Mouse (Mus musculus) hindbrain, embryonic 10.5 days (tissue): ENCODE measurements around the gene Khnyn. TPM values are rescaled to one million over a fixed set of nuclear protein-coding genes. Genes with fewer than 3 reads are reported as not detected.

Source experiments
- DNase-seq: peaks from one replicate; pipeline ENCODE4 v3.0.0-alpha.2; 2017; ENCODE audit warnings: low spot score
- H3K27ac ChIP-seq: fragments of 300-500 bp; sonication (generic); 2 replicates; pipeline ENCODE4 v1.5.1; 2016; ENCODE audit warnings: mild to moderate bottlenecking, moderate library complexity
- H3K27me3 ChIP-seq: fragments of 300-500 bp; sonication (generic); 2 replicates; pipeline ENCODE4 v1.6.1; 2016; ENCODE audit warnings: mild to moderate bottlenecking; ENCODE audit not compliant: poor library complexity, insufficient read depth, severe bottlenecking
- H3K36me3 ChIP-seq: fragments of 300-500 bp; sonication (generic); 2 replicates; pipeline ENCODE4 v1.6.1; 2016; ENCODE audit warnings: mild to moderate bottlenecking, moderate library complexity
- H3K4me1 ChIP-seq: fragments of 300-500 bp; sonication (generic); replicated peaks from 2 replicates; pipeline ENCODE4 v1.6.1; 2016; ENCODE audit warnings: mild to moderate bottlenecking
- H3K4me3 ChIP-seq: fragments of 300-500 bp; sonication (generic); 2 replicates; pipeline ENCODE4 v1.5.1; 2016; ENCODE audit warnings: mild to moderate bottlenecking, moderate library complexity
- H3K9me3 ChIP-seq: fragments of 300-500 bp; sonication (generic); 2 replicates; pipeline ENCODE4 v1.6.1; 2016; ENCODE audit warnings: mild to moderate bottlenecking, moderate library complexity
- WGBS: fragments of 180-500 bp; shearing (Covaris S2); methylation state at CpG from one replicate; pipeline ENCODE4 v1.1.7; 2016; 5-methylcytosine and 5-hydroxymethylcytosine counted together
- polyA plus RNA-seq: library from polyadenylated mRNA; unstranded; fragments of >200 nt; fragmentation: Nextera tagmentation; extraction: Ambion mirVana; gene quantifications from 2 replicates; pipeline ENCODE4 v1.2.1, GENCODE M21; 2016

Khnyn gene
- polyA plus RNA-seq, 1 experiment from 2014 or later: 21.4 TPM

DNA sequence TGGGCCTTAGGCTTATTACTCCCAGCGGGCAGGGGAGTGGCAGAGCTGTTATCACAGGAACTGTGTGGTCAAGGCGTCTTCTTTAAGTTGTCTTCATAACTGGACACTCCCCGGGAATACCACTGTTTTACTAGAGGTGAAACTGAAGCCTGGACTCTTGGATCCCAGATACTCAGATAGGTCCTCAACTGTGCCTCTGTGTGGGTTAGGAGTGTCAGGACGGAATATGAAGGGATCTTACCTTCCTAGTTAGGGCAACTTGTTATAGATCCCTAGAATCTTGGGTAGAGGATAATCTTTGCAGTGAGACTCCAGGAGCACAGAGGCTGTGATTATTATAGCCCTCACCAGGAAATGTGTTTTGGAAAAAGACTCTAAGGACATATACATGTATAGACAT lies 59.8 kb downstream of the Khnyn start, which contains the start of gene Cma1:
TSS of gene Cma1 (minus strand) at position 101 of the 400 bp plus-strand sequence.
- H3K9me3 ChIP-seq: no peaks in the 10 kb centered on the region
- 89% methylated on average over 4 of the region's 4 CpGs for WGBS

DNA sequence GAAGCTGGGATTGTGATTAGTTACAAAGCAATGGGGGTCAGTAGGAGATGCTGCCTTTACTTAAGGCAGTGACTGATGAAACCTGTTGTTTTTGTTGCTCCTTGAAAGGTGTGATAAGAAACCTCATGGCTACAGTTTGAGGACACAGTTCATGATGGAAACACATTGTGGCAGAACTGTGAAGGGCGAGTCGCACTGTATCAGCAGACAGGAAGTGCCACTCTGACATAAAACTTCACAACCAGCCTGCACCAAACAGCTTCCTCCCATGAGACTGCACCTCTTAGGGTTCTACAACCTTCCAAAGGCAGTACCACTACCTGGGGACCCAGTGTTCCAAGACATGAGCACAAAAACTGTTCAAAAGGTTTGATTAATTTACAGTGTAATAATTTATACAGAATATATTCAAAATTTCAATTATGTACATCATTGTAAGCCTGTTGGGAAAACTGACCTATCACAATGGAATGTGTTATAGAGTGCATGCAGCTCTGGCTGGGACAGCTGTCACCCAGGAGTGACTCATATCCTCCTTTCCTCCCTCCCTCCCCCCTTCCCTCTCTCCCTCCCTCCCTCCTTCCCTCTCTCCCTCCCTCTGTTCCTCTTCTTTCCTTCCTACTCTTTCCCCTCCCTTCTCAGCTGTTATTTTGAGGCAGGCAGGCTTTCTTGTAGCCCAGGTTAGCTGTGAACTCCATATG lies 61.7 kb downstream of the Khnyn start:
- Histone ChIP-seq H3K9me3 (no peaks in the 10 kb centered on the region), H3K36me3 (no peaks in the 10 kb centered on the region), H3K27ac (no peak overlapping the region), H3K4me1 (no peaks in the 10 kb centered on the region), H3K4me3 (no peak overlapping the region), H3K27me3 (no peaks in the 10 kb centered on the region)
- WGBS: 82% methylated on average over 2 of the region's 2 CpGs
- DNase-seq: no peak

More for the DNA sequence above, 59.8 kb downstream of the Khnyn start, which contains the start of gene Cma1:
- H3K27me3 ChIP-seq: no peaks in the 10 kb centered on the region
- no peak within 1 kb of the TSS for H3K4me3 ChIP-seq
- no peak for DNase-seq
- no peak within 1 kb of the TSS for H3K27ac ChIP-seq
- no peaks in the 10 kb centered on the region for H3K36me3 ChIP-seq
- H3K4me1 ChIP-seq: no peaks in the 10 kb centered on the region

Other genes with a start within 250 kb of the Khnyn start
- gene Ipo4, start 249.0 kb upstream of the Khnyn start, polyA plus RNA-seq: 101 and 107 TPM in 2 replicates
- gene Gm49378, start 247.1 kb upstream of the Khnyn start, polyA plus RNA-seq: 0.76 and 1.5 TPM in 2 replicates
- gene Tm9sf1, start 241.1 kb upstream of the Khnyn start, polyA plus RNA-seq: 76.0 and 78.1 TPM in 2 replicates
- 0.40 and 0.97 TPM in 2 replicates for gene Tssk4, start 234.8 kb upstream of the Khnyn start, polyA plus RNA-seq
- 65.6 and 67.6 TPM in 2 replicates for gene Mdp1, start 224.4 kb upstream of the Khnyn start, polyA plus RNA-seq
- 60.0 and 65.9 TPM in 2 replicates for gene Gmpr2, start 213.0 kb upstream of the Khnyn start, polyA plus RNA-seq
- gene Nedd8, start 212.8 kb upstream of the Khnyn start, polyA plus RNA-seq: 646 and 662 TPM in 2 replicates
- gene Tinf2, start 203.1 kb upstream of the Khnyn start, polyA plus RNA-seq: 63.4 and 68.9 TPM in 2 replicates
- 0.34 and 0.81 TPM in 2 replicates for gene Tgm1, start 171.0 kb upstream of the Khnyn start, polyA plus RNA-seq
- 34.7 and 36.3 TPM in 2 replicates for gene Rabggta, start 162.7 kb upstream of the Khnyn start, polyA plus RNA-seq
- 68.5 and 73.8 TPM in 2 replicates for gene Dhrs1, start 139.3 kb upstream of the Khnyn start, polyA plus RNA-seq
- 53.3 and 56.5 TPM in 2 replicates for gene Nop9, start 139.3 kb upstream of the Khnyn start, polyA plus RNA-seq
- 0.17 TPM in 1 of 2 replicates, not detected in the other for gene Cideb, start 126.5 kb upstream of the Khnyn start, polyA plus RNA-seq
- gene Ltb4r2, start 123.5 kb upstream of the Khnyn start, polyA plus RNA-seq: 0.14 and 0.21 TPM in 2 replicates
- gene Ltb4r1, start 119.0 kb upstream of the Khnyn start, polyA plus RNA-seq: 0.11 and 0.39 TPM in 2 replicates
- 7.9 and 10.3 TPM in 2 replicates for gene Adcy4, start 100.9 kb upstream of the Khnyn start, polyA plus RNA-seq
- gene Ripk3, start 96.1 kb upstream of the Khnyn start, polyA plus RNA-seq: 11.9 and 14.4 TPM in 2 replicates
- gene Nfatc4, start 61.8 kb upstream of the Khnyn start, polyA plus RNA-seq: 34.0 and 34.6 TPM in 2 replicates
- gene Nynrin, start 30.9 kb upstream of the Khnyn start, polyA plus RNA-seq: 24.1 and 24.4 TPM in 2 replicates
- 0.12 and 0.33 TPM in 2 replicates for gene Cbln3, start 555 bp upstream of the Khnyn start, polyA plus RNA-seq
- gene Sdr39u1, start 15.3 kb downstream of the Khnyn start, polyA plus RNA-seq: 33.2 and 38.1 TPM in 2 replicates
- gene Cma1, start 59.7 kb downstream of the Khnyn start, polyA plus RNA-seq: not detected in 2 replicates
- not detected in 2 replicates for gene Cma2, start 66.0 kb downstream of the Khnyn start, polyA plus RNA-seq
- not detected in 2 replicates for gene Mcpt1, start 133.0 kb downstream of the Khnyn start, polyA plus RNA-seq
- not detected in 2 replicates for gene Mcpt9, start 145.5 kb downstream of the Khnyn start, polyA plus RNA-seq
- not detected in 2 replicates for gene Mcpt2, start 157.1 kb downstream of the Khnyn start, polyA plus RNA-seq
- not detected in 2 replicates for gene Mcpt4, start 177.4 kb downstream of the Khnyn start, polyA plus RNA-seq
- not detected in 2 replicates for gene Mcpt8, start 200.3 kb downstream of the Khnyn start, polyA plus RNA-seq
- gene Ctsg, start 217.6 kb downstream of the Khnyn start, polyA plus RNA-seq: not detected in 2 replicates
- gene Gzme, start 235.7 kb downstream of the Khnyn start, polyA plus RNA-seq: not detected in 2 replicates
- gene Gzmd, start 247.7 kb downstream of the Khnyn start, polyA plus RNA-seq: not detected in 2 replicates